Mouse (Mus musculus) MEL (cell line): ENCODE measurements around the gene Abca7.

Experiments used
- CTCF ChIP-seq, 3 experiments: IDR thresholded peaks in 2 of 3; conservative IDR thresholded peaks in 1 of 3; 2 replicates each; pipeline ENCODE4 v1.5.1; 2011 to 2012; ENCODE audit warnings: low read length in 3 of 3, low read depth in 2 of 3, mild to moderate bottlenecking in 2 of 3, improper control_type of control experiment in 1 of 3, inconsistent platforms in 1 of 3, mixed read lengths in 1 of 3, moderate library complexity in 1 of 3; ENCODE audit not compliant: control insufficient read depth in 1 of 3, insufficient read depth in 1 of 3, poor library complexity in 1 of 3, severe bottlenecking in 1 of 3
- GATA1 ChIP-seq: IDR thresholded peaks from 2 replicates; pipeline ENCODE4 v1.6.1; 2011; ENCODE audit warnings: low read depth, low read length, improper control_type of control experiment
- HCFC1 ChIP-seq: IDR thresholded peaks from 2 replicates; pipeline ENCODE4 v1.6.1; 2012; ENCODE audit warnings: low read depth, mild to moderate bottlenecking, inconsistent platforms, low read length, improper control_type of control experiment, moderate library complexity
- KAT2A ChIP-seq: conservative IDR thresholded peaks from 2 replicates; pipeline ENCODE4 v1.6.1; 2012; ENCODE audit warnings: low read depth, low read length, improper control_type of control experiment, inconsistent platforms
- MYC ChIP-seq: IDR thresholded peaks from 2 replicates; pipeline ENCODE4 v1.6.1; 2011; ENCODE audit warnings: low read depth, mild to moderate bottlenecking, low read length, improper control_type of control experiment, moderate library complexity
- POLR2A ChIP-seq, 2 experiments: IDR thresholded peaks; 2 replicates each; pipeline ENCODE4 v1.6.1; 2011 to 2012; ENCODE audit warnings: low read length in 2 of 2, mild to moderate bottlenecking in 2 of 2, control low read depth in 1 of 2, improper control_type of control experiment in 1 of 2, low read depth in 1 of 2, moderate library complexity in 1 of 2; ENCODE audit not compliant: control insufficient read depth in 1 of 2, insufficient read depth in 1 of 2, poor library complexity in 1 of 2

DNA sequence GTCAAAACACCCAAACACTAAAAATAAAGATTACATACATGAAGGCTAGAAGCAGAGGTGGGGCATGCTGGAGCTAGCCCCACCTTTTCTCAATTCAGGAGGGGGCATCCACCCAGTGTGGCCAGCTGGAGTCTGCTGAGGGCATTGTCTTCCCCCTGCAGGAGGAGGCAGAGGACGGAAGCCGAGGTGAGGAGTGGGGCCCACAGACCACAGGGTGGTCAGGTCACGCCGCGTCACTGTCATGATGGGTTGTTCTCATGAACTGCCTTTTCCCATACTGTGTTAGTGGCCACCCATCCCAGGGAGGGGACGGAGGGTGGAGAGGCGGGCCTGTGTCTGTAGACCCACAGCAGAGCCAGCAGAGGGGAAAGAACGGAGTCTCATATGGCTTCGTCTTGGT lies 33.9 kb downstream of the Abca7 start:
- TF ChIP-seq HCFC1 (no peak), MYC (no peak), POLR2A (IDR thresholded peaks at IDR 0.05; ENCODE audit: control insufficient read depth in 1 of 2, insufficient read depth in 1 of 2, low read depth in 1 of 2, low read length in 2 of 2, poor library complexity in 1 of 2) (no peak), GATA1 (no peak), CTCF (IDR thresholded peaks at IDR 0.05 in 2 of 3, conservative IDR thresholded peaks at IDR 0.05 in 1 of 3; ENCODE audit: control insufficient read depth in 1 of 3, insufficient read depth in 1 of 3, low read depth in 2 of 3, low read length in 3 of 3, poor library complexity in 1 of 3, severe bottlenecking in 1 of 3) (no peak), KAT2A (no peak)
